Mouse (Mus musculus): ENCODE measurements at regions not wholly inside any gene's neighbourhood (a gene's known extent, or its start where the extent isn't known, plus 50 kb on each side); places are given as distances from the start of the nearest gene placed in this dataset.

GRCm38 (mm10) chr9:63087195-63087594 is 61.6 kb downstream of the Skor1 start:
- no peak for ATAC-seq (replicated peaks in 1 of 2; ENCODE audit: insufficient read depth in 1 of 2, low FRiP score in 2 of 2, low TSS enrichment in 1 of 2, low read depth in 1 of 2, poor library complexity in 2 of 2, severe bottlenecking in 2 of 2)

- ATAC-seq (replicated peaks in 1 of 2; ENCODE audit: insufficient read depth in 1 of 2, low FRiP score in 2 of 2, low TSS enrichment in 1 of 2, low read depth in 1 of 2, poor library complexity in 2 of 2, severe bottlenecking in 2 of 2) = no peak
Measured at GRCm38 (mm10) chr9:63086671-63087070, 62.1 kb downstream of the Skor1 start.

GRCm38 (mm10) chr9:63082830-63083229 is 65.9 kb downstream of the Skor1 start:
- no peak for ATAC-seq (replicated peaks in 1 of 2; ENCODE audit: insufficient read depth in 1 of 2, low FRiP score in 2 of 2, low TSS enrichment in 1 of 2, low read depth in 1 of 2, poor library complexity in 2 of 2, severe bottlenecking in 2 of 2)

GRCm38 (mm10) chr9:63082311-63082710 is 66.5 kb downstream of the Skor1 start:
- ATAC-seq (replicated peaks in 1 of 2; ENCODE audit: insufficient read depth in 1 of 2, low FRiP score in 2 of 2, low TSS enrichment in 1 of 2, low read depth in 1 of 2, poor library complexity in 2 of 2, severe bottlenecking in 2 of 2) = no peak

GRCm38 (mm10) chr9:63080406-63080805 is 68.4 kb downstream of the Skor1 start:
- ATAC-seq (replicated peaks in 1 of 2; ENCODE audit: insufficient read depth in 1 of 2, low FRiP score in 2 of 2, low TSS enrichment in 1 of 2, low read depth in 1 of 2, poor library complexity in 2 of 2, severe bottlenecking in 2 of 2) = no peak

- no peak for ATAC-seq (replicated peaks in 1 of 2; ENCODE audit: insufficient read depth in 1 of 2, low FRiP score in 2 of 2, low TSS enrichment in 1 of 2, low read depth in 1 of 2, poor library complexity in 2 of 2, severe bottlenecking in 2 of 2)
Measured at GRCm38 (mm10) chr9:63075252-63075651, 73.5 kb downstream of the Skor1 start.

- no peak for ATAC-seq (replicated peaks in 1 of 2; ENCODE audit: insufficient read depth in 1 of 2, low FRiP score in 2 of 2, low TSS enrichment in 1 of 2, low read depth in 1 of 2, poor library complexity in 2 of 2, severe bottlenecking in 2 of 2)
Measured at GRCm38 (mm10) chr9:63074803-63075202, 74.0 kb downstream of the Skor1 start.

GRCm38 (mm10) chr9:63074023-63074750 is 74.6 kb downstream of the Skor1 start:
- ATAC-seq (replicated peaks in 1 of 2; ENCODE audit: insufficient read depth in 1 of 2, low FRiP score in 2 of 2, low TSS enrichment in 1 of 2, low read depth in 1 of 2, poor library complexity in 2 of 2, severe bottlenecking in 2 of 2) = peak; percentile 25 to 32; a peak in 1 of 4 replicates

GRCm38 (mm10) chr9:63071032-63071431 is 77.7 kb downstream of the Skor1 start:
- ATAC-seq (replicated peaks in 1 of 2; ENCODE audit: insufficient read depth in 1 of 2, low FRiP score in 2 of 2, low TSS enrichment in 1 of 2, low read depth in 1 of 2, poor library complexity in 2 of 2, severe bottlenecking in 2 of 2) = no peak

GRCm38 (mm10) chr9:63069919-63070318 is 78.8 kb downstream of the Skor1 start:
- ATAC-seq (replicated peaks in 1 of 2; ENCODE audit: insufficient read depth in 1 of 2, low FRiP score in 2 of 2, low TSS enrichment in 1 of 2, low read depth in 1 of 2, poor library complexity in 2 of 2, severe bottlenecking in 2 of 2) = no peak

- ATAC-seq (replicated peaks in 1 of 2; ENCODE audit: insufficient read depth in 1 of 2, low FRiP score in 2 of 2, low TSS enrichment in 1 of 2, low read depth in 1 of 2, poor library complexity in 2 of 2, severe bottlenecking in 2 of 2) = no peak
Measured at GRCm38 (mm10) chr9:63067054-63067406, 79.3 kb upstream of the Pias1 start.

- no peak for ATAC-seq (replicated peaks in 1 of 2; ENCODE audit: insufficient read depth in 1 of 2, low FRiP score in 2 of 2, low TSS enrichment in 1 of 2, low read depth in 1 of 2, poor library complexity in 2 of 2, severe bottlenecking in 2 of 2)
Measured at GRCm38 (mm10) chr9:63066384-63067053, 78.8 kb upstream of the Pias1 start.

GRCm38 (mm10) chr9:63063525-63063924 is 75.8 kb upstream of the Pias1 start:
- no peak for ATAC-seq (replicated peaks in 1 of 2; ENCODE audit: insufficient read depth in 1 of 2, low FRiP score in 2 of 2, low TSS enrichment in 1 of 2, low read depth in 1 of 2, poor library complexity in 2 of 2, severe bottlenecking in 2 of 2)

- no peak for ATAC-seq (replicated peaks in 1 of 2; ENCODE audit: insufficient read depth in 1 of 2, low FRiP score in 2 of 2, low TSS enrichment in 1 of 2, low read depth in 1 of 2, poor library complexity in 2 of 2, severe bottlenecking in 2 of 2)
Measured at GRCm38 (mm10) chr9:63060740-63061139, 73.0 kb upstream of the Pias1 start.

GRCm38 (mm10) chr9:63059234-63059842 is 71.6 kb upstream of the Pias1 start:
- peak; percentile 81 to 89 for ATAC-seq (replicated peaks in 1 of 2; ENCODE audit: insufficient read depth in 1 of 2, low FRiP score in 2 of 2, low TSS enrichment in 1 of 2, low read depth in 1 of 2, poor library complexity in 2 of 2, severe bottlenecking in 2 of 2)

GRCm38 (mm10) chr9:63058506-63059233 is 70.9 kb upstream of the Pias1 start:
- no peak for ATAC-seq (replicated peaks in 1 of 2; ENCODE audit: insufficient read depth in 1 of 2, low FRiP score in 2 of 2, low TSS enrichment in 1 of 2, low read depth in 1 of 2, poor library complexity in 2 of 2, severe bottlenecking in 2 of 2)

GRCm38 (mm10) chr9:63056695-63057349 is 69.1 kb upstream of the Pias1 start:
- no peak for ATAC-seq (replicated peaks in 1 of 2; ENCODE audit: insufficient read depth in 1 of 2, low FRiP score in 2 of 2, low TSS enrichment in 1 of 2, low read depth in 1 of 2, poor library complexity in 2 of 2, severe bottlenecking in 2 of 2)
